Mouse (Mus musculus) adrenal gland, postnatal 10 days (tissue): Measurements from ENCODE around the gene Zfp57. TPM values are rescaled to one million over a fixed set of nuclear protein-coding genes. Genes with fewer than 3 reads are reported as not detected.
A peak's percentile ranks its signal among the peaks of the same experiment; 100 is the strongest.
"Not testable (repeated sequence)": the region's sequence is repeated elsewhere in the genome, so short reads cannot be mapped to it uniquely, and the experiment has no call there.

Experiments
- DNase-seq: peaks from one replicate; pipeline ENCODE4 v3.0.0; 2021; ENCODE audit warnings: mixed read lengths
- total RNA-seq, 2 experiments: library from RNA; stranded (reverse); gene quantifications; 2 replicates each; pipeline ENCODE4 v1.2.3; 2021

Zfp57 gene
- total RNA-seq, 2 experiments from 2014 or later = 4.0 to 7.7 TPM

DNA sequence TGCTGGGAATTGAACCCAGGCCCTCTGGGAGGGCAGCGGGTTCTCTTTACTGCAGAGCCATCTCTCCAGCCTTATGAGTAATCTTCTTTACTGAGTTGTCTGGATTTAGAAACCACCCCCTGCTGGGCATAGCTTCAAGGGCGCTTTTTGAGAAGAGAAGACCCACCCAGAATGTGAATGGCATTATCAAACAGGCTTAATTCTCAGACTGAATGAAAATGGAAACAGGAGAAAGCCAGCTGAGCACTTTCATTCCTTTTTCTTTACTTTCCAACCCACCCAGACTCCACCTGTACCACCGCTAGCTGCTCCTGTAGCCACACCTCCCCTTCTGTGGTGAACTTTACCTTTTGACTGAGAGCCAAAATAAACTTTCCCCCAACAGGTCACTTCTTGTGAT lies 5.5 kb upstream of the Zfp57 start:
- no peak for DNase-seq

- peak; percentile 88 for DNase-seq
Observed at GRCm38 (mm10) chr17:36997033-36997735, 3.8 kb upstream of the Zfp57 start.

DNA sequence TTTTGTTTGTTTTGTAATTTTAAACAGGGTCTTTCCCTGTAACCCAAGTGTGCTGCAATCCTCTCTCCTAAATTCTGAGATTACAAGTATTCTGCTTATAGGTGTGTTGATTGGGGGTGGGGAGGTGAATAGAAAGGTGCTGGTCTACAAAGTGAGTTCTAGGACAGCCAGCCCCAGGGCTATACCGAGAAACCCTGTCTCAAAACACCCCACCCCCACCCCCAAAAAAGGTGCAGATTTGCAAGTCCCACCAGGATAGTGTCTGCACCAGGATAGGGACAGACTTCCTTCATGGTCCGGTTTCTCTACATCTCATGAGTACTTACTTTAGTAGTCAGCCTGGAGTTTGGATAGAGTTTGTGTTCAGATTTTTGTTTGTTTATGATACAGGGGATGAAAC lies 2.5 kb upstream of the Zfp57 start:
- DNase-seq = no peak

GRCm38 (mm10) chr17:37002364-37003330 lies 1.7 kb downstream of the Zfp57 start:
- peak; percentile 46 for DNase-seq

GRCm38 (mm10) chr17:37003366-37003765 lies 2.4 kb downstream of the Zfp57 start:
- DNase-seq = no peak

- no peak for DNase-seq
Observed at GRCm38 (mm10) chr17:37008161-37008560, 7.2 kb downstream of the Zfp57 start.

GRCm38 (mm10) chr17:37009460-37010042 lies 8.6 kb downstream of the Zfp57 start:
- DNase-seq = no peak

GRCm38 (mm10) chr17:37011719-37012118 lies 10.8 kb downstream of the Zfp57 start:
- DNase-seq = no peak

DNA sequence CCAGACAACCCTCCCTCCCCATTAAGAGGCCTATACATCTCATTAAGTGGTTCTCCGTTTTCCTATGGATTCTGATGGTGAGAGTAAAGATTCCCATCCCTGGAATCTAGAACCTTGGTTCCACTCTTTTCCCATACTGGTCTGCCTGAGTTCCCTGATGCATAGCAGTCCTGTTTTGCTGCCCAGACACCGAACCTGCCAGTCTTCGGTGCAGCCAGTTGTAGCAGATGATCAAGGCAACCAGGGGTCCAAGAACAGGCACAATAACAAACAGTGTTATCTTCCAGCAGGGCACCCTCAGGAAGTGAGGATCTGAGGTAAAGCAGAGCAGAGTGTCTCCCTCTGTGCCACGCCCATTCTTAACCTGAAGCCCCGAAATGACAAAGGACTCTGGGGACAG lies 11.2 kb downstream of the Zfp57 start:
- no peak for DNase-seq

DNA sequence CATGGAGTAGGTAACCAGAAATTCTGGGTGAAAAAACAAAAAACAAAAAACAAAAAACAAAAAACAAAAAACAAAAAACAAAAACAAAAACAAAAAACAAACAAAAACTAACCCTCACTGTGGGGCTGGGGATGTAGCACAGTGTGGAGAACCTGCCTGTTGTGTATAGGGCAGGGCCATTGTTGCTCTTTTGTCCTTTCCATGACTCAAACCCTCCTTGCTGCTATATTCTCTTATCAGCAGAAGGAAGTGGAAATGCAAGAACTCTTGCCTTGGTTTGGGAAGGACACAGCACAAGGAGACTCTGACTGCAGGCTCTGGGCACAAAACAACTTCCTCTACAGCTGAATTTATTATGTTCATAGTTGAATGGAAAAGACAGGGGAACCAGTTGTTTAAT lies 15.4 kb downstream of the Zfp57 start:
- no peak for DNase-seq

DNA sequence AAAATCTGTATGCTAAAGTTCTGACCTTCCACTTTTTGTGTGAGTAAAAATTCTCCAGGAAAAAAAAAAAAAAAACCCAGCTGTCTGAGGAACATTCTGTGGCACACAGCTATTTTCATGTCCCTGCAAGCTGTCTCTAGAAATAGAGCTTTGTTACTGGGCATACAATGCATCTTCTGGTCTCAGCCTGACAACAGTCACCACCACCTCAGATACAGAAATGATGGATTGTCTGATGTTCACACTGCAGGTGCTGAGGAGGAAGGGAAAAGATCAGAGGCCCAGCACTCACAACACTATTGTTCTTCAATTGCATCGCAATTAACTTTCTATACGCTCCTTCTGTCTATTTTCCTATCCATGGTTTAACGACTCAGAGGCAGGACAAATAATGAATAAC lies 17.4 kb downstream of the Zfp57 start:
- no peak for DNase-seq

- DNase-seq = not testable (repeated sequence)
Observed at GRCm38 (mm10) chr17:37019242-37019641, 18.3 kb downstream of the Zfp57 start.

GRCm38 (mm10) chr17:37022628-37023576 lies 21.9 kb downstream of the Zfp57 start, which contains the start of gene Mog:
Gene Mog, minus strand, starts transcription at chr17:37023398.
- no peak for DNase-seq

DNA sequence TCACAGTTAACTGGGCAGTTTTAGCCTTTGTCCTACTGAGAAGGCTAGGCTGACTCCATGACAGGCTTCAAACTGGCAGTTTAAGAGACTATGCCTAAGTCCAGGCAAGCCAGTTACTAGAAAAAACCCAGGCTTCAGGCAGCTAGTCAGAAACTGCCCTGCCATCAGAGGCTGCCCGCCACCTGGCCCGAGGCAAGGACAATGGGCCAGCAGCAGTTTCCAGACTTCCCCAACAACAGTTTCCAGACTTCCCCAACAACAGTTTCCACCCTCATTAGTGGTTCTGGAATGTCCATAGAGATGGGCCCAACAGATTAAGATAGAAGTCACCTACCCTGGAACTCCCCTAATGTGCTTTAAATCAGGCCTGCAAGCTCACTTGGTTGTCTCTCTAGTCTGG lies 25.5 kb downstream of the Zfp57 start:
- no peak for DNase-seq

DNA sequence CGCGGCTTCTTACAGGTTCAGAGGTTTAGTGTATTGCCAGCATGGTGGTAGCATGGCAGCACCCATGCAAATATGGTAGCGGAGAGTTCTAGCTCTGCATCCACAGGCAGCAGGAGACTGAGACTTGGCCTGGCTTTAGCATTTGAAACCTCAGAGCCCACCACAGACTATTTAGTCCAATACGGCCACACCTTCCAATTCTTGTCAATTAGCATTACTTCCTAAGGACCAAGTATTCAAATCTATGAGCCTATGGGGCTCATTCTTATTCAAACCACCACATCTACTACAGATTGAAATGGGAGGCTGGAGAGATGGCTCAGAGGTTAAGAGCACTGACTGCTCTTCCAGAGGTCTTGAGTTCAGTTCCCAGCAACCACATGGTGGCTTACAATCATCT lies 26.5 kb downstream of the Zfp57 start:
- DNase-seq = no peak

DNA sequence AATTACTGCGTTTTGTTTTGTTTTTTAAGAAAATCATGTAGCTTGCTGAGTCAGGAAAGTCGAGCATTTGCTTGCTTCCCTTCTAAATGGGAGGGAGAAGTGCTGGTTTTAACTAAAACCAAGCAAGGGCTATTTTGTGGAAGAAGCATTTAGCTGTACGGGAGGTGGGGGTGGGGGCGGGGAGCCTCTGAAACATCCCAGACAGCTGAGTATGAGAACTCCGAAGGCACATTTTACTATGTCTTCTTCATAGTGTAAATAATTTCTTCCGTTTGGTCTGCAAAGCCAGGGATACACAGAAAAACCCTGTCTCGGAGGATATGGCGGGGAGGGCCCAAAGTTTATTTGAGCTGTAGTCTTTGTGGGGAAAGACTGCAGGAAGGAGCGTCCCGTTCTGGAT lies 27.2 kb downstream of the Zfp57 start:
- no peak for DNase-seq

- DNase-seq = peak; percentile 89
Observed at GRCm38 (mm10) chr17:37028683-37029120, 27.7 kb downstream of the Zfp57 start.

DNA sequence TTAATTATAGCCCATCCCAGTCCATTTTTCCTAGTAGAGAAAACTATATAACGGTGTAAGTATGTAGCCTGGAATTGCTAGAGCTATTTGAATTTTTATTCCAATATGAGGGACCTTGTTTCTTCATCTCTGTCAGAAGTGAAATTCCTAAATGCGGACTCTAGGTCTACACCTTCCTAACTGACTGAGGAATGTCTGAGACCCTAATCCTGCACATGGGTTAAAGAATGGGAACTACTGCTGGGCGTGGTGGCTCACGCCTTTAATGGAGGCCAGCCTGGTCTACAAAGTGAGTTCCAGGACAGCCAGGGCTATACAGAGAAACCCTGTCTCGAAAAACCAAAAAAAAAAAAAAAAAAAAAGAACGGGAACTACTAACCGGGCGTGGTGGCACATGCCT lies 28.2 kb downstream of the Zfp57 start:
- DNase-seq = no peak

DNA sequence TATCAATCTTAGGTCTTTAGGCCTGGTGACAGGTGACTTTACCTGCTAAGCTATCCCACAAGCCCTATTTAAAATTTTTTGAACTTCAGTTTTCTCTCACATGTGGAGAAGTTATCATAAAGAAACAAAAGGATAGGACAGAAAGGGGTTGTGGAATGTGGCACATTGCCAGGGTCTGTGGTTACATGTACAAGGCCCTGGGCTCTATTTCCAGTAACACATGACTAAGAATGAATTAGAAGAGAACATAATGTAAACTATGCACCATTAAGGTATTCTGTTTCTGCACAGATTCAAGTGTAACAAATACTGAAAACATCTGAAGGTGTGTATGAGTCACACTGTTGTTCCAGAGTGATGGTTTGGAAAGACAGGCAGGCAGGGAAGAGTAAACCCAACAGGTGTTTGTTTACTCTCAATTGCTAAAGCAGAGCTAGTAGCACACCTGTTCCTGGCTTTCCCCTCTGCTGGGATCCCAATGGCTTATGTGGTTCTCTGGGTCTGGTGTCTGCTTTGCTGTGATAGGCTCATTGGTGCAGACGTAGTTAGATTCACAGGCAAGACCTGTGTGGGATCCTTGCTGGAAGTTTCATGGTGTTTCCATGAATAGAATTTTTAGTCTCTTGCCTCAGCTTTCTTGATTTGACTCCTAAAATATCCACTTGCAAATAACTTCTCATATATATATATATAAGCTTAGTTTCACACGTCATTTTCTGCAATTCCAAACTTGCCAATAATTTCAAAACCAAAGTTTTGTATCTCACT lies 38.3 kb downstream of the Zfp57 start:
- DNase-seq = no peak

- DNase-seq = no peak
Observed at GRCm38 (mm10) chr17:37044651-37045244, 43.8 kb downstream of the Zfp57 start.
